Mouse (Mus musculus) left cerebral cortex, postnatal 10 days (tissue): Measurements from ENCODE around the gene Anp32a. TPM values are rescaled to one million over a fixed set of nuclear protein-coding genes. Genes with fewer than 3 reads are reported as not detected.

Source experiments
- DNase-seq, 2 experiments: peaks; one replicate each; pipeline ENCODE4 v3.0.0; 2021 to 2022; ENCODE audit warnings: low spot score in 2 of 2, mixed read lengths in 1 of 2; ENCODE audit errors: extremely low spot score in 1 of 2
- intact Hi-C: fragments of 180-260 bp; cut with DNase I; formaldehyde crosslinking; loops from one replicate; pipeline ENCODE4 v1.15.1; 2025
- total RNA-seq, 2 experiments: library from RNA; stranded (reverse); gene quantifications; 2 replicates each; pipeline ENCODE4 v1.2.3; 2021

The Anp32a gene
- total RNA-seq, 2 experiments from 2014 or later: 232 to 233 TPM

DNA sequence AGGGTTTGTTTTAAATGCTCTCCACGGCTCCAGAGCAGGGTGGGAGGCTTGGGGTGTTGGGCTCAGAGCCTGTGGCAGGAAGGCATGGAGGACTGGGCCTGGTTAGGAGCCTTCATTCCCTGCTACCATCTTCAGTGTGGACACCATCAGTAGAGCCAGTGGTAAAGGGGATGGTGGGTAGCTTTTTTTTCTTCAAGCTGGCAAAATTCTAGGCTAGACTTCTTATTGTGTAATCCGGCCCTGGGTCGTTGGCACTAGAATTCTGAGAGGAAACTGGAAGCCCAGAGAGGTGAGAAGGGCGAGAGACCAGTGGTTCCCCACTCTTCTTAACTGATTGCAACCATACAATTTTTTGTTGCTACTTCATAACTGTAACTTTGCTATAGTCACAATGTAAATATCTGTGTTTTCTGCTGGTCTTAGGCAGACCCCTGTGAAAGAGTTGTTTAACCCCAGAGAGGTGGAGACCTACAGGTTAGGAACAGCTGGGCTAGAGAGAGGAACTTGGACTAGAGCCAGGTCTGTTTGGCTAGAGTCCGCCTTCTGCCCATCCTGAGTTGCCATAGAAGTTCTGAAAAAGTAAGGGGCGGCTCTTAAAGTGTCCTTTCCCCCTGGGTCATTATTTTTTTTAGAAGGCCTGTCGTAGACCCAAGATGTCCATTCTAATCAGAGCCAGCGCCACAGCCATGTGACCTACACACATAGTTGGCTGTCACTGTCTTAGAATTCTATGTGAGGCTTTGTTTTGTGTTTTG is 24.4 kb downstream of the Anp32a start:
- intact Hi-C loops: no loop called here
- DNase-seq: no peak

- intact Hi-C loops: no loop called here
- no peak for DNase-seq
Observed at GRCm38 (mm10) chr9:62366478-62367458, 25.7 kb downstream of the Anp32a start.

- no peak for DNase-seq
- intact Hi-C loops: no loop called here
Observed at GRCm38 (mm10) chr9:62367510-62368071, 26.5 kb downstream of the Anp32a start.

DNA sequence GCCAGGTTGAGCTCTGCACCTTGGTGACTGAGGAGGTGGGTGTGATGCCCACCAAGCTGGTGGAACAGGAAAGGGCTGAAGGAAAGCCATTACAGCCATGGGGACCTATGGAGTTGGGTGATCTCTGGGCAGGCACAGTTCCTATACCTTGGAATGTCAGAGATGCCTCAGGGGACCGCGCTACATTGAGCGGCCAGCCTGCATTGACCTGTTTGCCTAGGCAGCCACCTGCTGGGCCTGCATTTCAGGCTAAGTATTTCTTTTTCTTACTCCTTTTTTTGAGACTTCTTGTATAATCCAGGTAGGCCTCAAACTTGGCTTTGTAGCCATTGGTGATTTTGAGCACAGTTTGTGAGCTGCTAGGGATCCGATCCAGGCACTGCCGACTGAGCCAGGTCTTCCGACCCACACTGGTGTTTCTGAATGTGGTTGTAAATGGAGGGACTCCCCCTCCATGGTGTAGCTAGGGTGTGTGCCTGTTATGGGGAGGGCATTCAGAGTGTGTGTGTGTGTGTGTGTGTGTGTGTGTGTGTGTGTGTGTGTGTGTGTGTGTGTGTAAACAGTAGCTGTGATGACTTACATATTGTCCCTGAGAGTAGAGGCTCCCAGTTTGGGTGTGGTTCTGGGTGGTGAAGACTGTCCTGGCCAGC is 27.3 kb downstream of the Anp32a start:
- intact Hi-C loops: no loop called here
- DNase-seq: no peak

DNA sequence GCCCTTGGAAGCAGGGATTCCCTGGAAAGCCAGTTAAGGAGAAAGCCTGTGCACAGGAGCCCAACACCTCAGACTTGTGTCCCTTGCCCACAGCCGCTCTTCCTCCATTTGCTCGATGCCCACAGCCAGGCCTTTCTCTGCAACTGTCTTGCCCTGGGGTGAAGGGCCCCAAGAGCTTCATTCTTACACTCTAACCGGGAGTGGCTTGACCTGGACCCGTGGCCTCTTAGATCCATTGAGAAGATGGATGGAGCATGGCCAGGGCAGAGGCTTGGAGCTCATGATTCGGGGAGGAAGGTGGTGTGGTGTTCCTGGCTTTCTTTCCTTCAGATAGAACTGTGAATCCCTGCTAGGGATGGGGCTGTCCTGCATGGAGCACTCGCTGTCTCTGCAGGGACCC is 28.1 kb downstream of the Anp32a start:
- no peak for DNase-seq
- intact Hi-C loops: no loop called here

- no peak for DNase-seq
- intact Hi-C loops: loop anchor here (5.0 kb wide), 1 partner anchor 73 kb away; no protein-coding TSS in a partner anchor
Observed at GRCm38 (mm10) chr9:62370186-62370585, 29.1 kb downstream of the Anp32a start.

DNA sequence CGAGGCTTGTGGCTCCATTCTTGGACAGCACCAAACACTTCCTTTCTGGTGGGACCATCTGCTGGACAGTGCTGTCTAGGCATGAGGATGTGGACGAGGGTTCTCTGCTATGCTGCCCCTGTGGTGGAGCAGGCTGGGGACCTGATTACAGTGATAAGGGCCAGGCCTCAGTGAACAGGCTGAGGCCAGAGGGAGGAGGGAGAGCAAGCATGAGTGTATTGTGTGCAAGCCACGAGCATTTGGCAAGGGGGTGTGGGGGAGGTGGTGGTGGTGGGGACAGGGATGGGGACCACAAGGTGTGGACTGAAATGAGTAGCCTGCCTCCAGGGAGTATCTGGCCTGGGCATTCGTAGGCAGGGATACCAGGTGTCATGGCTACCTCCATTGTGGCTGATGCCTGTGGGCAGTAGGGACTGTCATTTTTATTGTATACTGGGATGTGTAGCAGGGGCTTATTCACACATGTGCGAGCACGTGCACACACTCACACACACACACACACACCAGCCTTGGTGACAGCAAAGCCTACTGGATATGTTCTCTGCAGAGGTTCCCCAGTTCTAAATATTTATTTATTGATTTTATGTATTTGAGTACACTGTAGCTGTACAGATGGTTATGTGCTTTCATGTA is 29.7 kb downstream of the Anp32a start:
- DNase-seq: no peak
- intact Hi-C loops: loop anchor here (5.0 kb wide), 1 partner anchor 73 kb away; no protein-coding TSS in a partner anchor

DNA sequence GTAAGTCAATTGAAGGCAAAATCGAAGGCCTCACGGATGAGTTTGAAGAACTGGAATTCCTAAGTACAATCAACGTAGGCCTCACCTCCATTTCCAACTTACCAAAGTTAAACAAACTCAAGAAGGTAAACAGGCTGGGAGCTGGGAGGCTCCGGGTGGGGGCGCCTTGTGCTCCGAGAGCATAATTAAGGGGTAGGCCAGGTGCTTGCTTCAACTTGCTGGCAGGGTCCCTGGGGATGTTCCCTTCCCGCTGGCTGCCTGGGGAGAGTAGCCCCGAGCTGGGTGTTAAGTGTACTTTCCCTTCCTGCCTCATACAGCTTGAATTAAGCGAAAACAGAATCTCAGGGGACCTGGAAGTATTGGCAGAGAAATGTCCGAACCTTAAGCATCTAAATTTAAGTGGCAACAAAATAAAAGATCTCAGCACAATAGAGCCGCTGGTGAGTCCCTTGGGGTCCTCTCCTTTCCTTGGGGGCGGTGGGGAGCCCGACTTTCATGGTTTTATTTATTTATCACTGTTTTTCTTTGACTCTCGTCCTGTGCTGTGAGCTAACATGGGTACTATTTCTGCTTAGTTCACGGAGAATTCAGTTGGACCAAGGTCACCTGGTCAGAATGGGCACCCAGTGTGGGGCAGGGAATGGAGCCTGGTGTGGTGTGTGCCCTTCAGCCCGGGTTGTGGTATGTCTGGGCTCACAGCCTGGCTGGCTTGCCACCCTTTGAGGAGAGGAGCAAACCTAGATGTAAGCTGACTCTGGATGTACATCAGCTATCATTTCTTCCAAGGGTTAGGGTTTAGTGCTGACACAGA is 30.9 kb downstream of the Anp32a start:
- intact Hi-C loops: loop anchor here (5.0 kb wide), 1 partner anchor 75 kb away; no protein-coding TSS in a partner anchor
- no peak for DNase-seq

DNA sequence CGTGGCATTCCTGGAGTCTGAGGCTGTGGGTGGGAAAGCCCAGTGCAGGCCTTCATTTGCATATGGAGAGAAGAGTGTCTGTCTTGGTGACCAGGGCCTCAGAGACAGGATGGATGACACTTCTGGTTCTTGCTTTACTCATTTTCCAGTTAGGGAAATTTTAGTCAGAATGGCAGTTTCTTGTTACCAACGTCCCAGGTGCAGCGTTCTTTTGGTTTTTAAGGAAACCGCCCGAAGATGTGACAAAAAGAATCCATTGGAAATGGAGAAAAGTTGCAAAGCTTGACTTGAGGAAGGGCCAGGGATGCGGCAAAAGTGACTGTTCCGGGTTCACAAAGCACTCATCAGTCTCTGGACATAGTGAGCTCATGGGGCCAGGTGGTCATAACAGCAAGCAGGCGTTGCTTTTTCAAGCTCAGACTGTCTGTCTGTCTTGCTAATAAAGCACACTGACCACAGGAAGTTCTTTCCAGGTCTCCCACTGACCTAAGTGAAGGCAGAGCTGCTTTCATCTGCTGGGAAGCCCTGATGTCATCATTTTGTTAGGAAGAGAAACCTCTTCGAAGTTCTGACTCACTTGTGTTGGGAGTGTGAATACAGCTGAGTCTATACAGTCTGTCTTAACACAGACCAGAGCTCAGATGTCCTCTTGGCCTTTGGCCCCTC is 31.6 kb downstream of the Anp32a start:
- intact Hi-C loops: loop anchor here (5.0 kb wide), 1 partner anchor 75 kb away; no protein-coding TSS in a partner anchor
- no peak for DNase-seq

DNA sequence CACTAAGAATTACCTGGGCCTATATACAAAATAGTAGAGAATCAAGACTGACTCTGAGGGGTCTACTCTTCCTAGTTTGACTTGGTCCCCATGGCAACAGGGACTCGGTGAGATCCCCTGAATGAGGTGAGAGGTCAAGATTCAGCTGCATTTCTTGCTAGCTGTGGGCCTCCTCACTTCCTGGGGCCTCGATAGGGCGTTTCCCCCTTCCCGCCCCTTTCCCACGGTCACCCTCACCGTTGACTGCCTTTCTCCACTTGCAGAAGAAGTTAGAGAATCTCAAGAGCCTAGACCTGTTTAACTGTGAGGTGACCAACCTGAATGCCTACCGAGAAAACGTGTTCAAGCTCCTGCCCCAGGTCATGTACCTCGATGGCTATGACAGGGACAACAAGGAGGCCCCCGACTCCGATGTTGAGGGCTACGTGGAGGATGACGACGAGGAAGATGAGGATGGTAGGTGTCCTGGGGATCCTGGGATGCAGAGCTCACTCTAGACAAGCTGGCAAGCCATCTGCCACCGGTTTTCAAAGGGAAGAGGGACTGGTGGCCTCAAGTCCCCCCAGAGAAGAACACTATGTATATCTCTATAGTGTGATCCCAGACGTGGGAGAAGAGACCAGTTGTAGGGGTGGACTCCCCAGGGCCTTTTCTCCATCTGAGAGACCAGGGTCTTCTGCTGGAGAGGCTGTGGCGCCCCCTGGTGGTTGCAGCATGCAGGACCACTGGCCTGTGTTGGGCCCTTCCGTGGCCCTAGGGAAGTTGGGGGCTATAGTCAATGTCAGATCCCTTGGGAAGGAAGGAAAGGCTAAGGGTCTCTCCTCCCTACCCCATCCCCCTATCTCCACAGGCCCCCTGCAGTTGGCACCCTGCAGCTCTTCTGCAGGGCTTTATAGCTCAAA is 32.4 kb downstream of the Anp32a start:
- DNase-seq: peak in 1 of 2 experiments; percentile 79
- intact Hi-C loops: loop anchor here (5.0 kb wide), 1 partner anchor 76 kb away; no protein-coding TSS in a partner anchor

GRCm38 (mm10) chr9:62374276-62374675 is 33.2 kb downstream of the Anp32a start:
- intact Hi-C loops: loop anchor here (5.0 kb wide), 1 partner anchor 77 kb away; no protein-coding TSS in a partner anchor
- no peak for DNase-seq

DNA sequence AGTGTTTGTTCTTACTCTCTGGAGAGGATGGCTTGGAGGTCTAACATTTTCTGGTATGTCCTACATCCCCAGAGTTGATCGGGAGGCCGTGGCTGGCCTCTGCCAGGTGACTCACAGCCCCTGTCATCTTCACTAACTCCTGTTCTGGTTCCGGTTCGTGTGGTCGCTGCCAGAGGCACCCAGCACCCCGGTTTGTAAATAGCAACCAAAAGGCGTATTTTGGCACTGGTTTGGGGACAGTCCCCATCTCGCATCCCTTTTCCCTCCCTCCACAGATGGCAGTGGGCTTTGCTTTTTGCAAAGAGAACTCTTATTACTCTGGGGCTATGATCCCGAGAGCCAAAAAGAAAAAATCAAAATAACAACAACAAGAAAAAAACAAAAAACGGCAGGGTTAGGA is 36.8 kb downstream of the Anp32a start:
- DNase-seq: no peak
- intact Hi-C loops: no loop called here

- no peak for DNase-seq
- intact Hi-C loops: no loop called here
Observed at GRCm38 (mm10) chr9:62380351-62380750, 39.3 kb downstream of the Anp32a start.

- DNase-seq: no peak
- intact Hi-C loops: no loop called here
Observed at GRCm38 (mm10) chr9:62381402-62381913, 40.4 kb downstream of the Anp32a start.

GRCm38 (mm10) chr9:62382519-62383084 is 41.5 kb downstream of the Anp32a start:
- DNase-seq: no peak
- intact Hi-C loops: no loop called here
